Mouse (Mus musculus): ENCODE measurements around the gene St6galnac1. TPM values are rescaled to one million over a fixed set of nuclear protein-coding genes. Genes with fewer than 3 reads are reported as not detected.
A peak's percentile ranks its signal among the peaks of the same experiment; 100 is the strongest.
"Not testable (repeated sequence)": the region's sequence is repeated elsewhere in the genome, so short reads cannot be mapped to it uniquely, and the experiment has no call there.

The St6galnac1 gene
- polyA plus RNA-seq (2012; rRNA removed): 0.09 and 0.43 TPM in 2 replicates

GRCm38 (mm10) chr11:116775407-116775806, at the start of gene St6galnac1:
St6galnac1 (minus strand) TSS chr11:116775507.
- Histone ChIP-seq H3K27me3 (ENCODE audit: control insufficient read depth, insufficient read depth, low read length) (no peaks in the 10 kb centered on the region), H3K27ac (ENCODE audit: control insufficient read depth, insufficient read depth, low read depth, low read length) (no peak within 1 kb of the TSS), H3K36me3 (ENCODE audit: control insufficient read depth, insufficient read depth, low read length) (no peaks in the 10 kb centered on the region), H3K4me1 (ENCODE audit: control insufficient read depth, insufficient read depth, low read length) (no peaks in the 10 kb centered on the region), H3K4me3 (ENCODE audit: control insufficient read depth, low read depth, low read length) (no peak within 1 kb of the TSS)
- TF ChIP-seq CTCF (IDR thresholded peaks at IDR 0.05; ENCODE audit: control insufficient read depth, insufficient read depth, insufficient replicate concordance, low read depth, low read length) (no peak), POLR2A (IDR thresholded peaks at IDR 0.05; ENCODE audit: control insufficient read depth, low read depth, low read length) (no peak)

- H3K36me3 ChIP-seq (ENCODE audit: control insufficient read depth, insufficient read depth, low read length); H3K27ac ChIP-seq (ENCODE audit: control insufficient read depth, insufficient read depth, low read depth, low read length); H3K4me3 ChIP-seq (ENCODE audit: control insufficient read depth, low read depth, low read length); H3K27me3 ChIP-seq (ENCODE audit: control insufficient read depth, insufficient read depth, low read length): not testable (repeated sequence)
- peaks cover 15% of the 10 kb centered on the region for H3K4me1 ChIP-seq (ENCODE audit: control insufficient read depth, insufficient read depth, low read length)
Measured at GRCm38 (mm10) chr11:116823885-116824284, 48.6 kb upstream of the St6galnac1 start.

- Histone ChIP-seq H3K4me1 (ENCODE audit: control insufficient read depth, insufficient read depth, low read length) (peaks cover 12% of the 10 kb centered on the region), H3K27ac (ENCODE audit: control insufficient read depth, insufficient read depth, low read depth, low read length) (no peak overlapping the region), H3K36me3 (ENCODE audit: control insufficient read depth, insufficient read depth, low read length) (no peaks in the 10 kb centered on the region), H3K27me3 (ENCODE audit: control insufficient read depth, insufficient read depth, low read length) (no peaks in the 10 kb centered on the region), H3K4me3 (ENCODE audit: control insufficient read depth, low read depth, low read length) (no peak overlapping the region)
- TF ChIP-seq CTCF (IDR thresholded peaks at IDR 0.05; ENCODE audit: control insufficient read depth, insufficient read depth, insufficient replicate concordance, low read depth, low read length): no peak
- no peak for TF ChIP-seq POLR2A (IDR thresholded peaks at IDR 0.05; ENCODE audit: control insufficient read depth, low read depth, low read length)
Measured at GRCm38 (mm10) chr11:116823255-116823654, 47.9 kb upstream of the St6galnac1 start.

GRCm38 (mm10) chr11:116822626-116823025, 47.3 kb upstream of the St6galnac1 start:
- Histone ChIP-seq H3K27me3 (ENCODE audit: control insufficient read depth, insufficient read depth, low read length) (no peaks in the 10 kb centered on the region), H3K4me3 (ENCODE audit: control insufficient read depth, low read depth, low read length) (no peak overlapping the region), H3K36me3 (ENCODE audit: control insufficient read depth, insufficient read depth, low read length) (no peaks in the 10 kb centered on the region), H3K4me1 (ENCODE audit: control insufficient read depth, insufficient read depth, low read length) (peaks cover 8% of the 10 kb centered on the region), H3K27ac (ENCODE audit: control insufficient read depth, insufficient read depth, low read depth, low read length) (no peak overlapping the region)
- TF ChIP-seq POLR2A (IDR thresholded peaks at IDR 0.05; ENCODE audit: control insufficient read depth, low read depth, low read length): no peak
- TF ChIP-seq CTCF (IDR thresholded peaks at IDR 0.05; ENCODE audit: control insufficient read depth, insufficient read depth, insufficient replicate concordance, low read depth, low read length): no peak

- no peak overlapping the region for H3K4me3 ChIP-seq (ENCODE audit: control insufficient read depth, low read depth, low read length)
- H3K36me3 ChIP-seq (ENCODE audit: control insufficient read depth, insufficient read depth, low read length): no peaks in the 10 kb centered on the region
- peaks cover 4% of the 10 kb centered on the region; the same call in 1 of the 2 replicates for H3K4me1 ChIP-seq (ENCODE audit: control insufficient read depth, insufficient read depth, low read length)
- H3K27me3 ChIP-seq (ENCODE audit: control insufficient read depth, insufficient read depth, low read length): no peaks in the 10 kb centered on the region
- no peak overlapping the region; the same call in 1 of the 2 replicates for H3K27ac ChIP-seq (ENCODE audit: control insufficient read depth, insufficient read depth, low read depth, low read length)
- TF ChIP-seq POLR2A (IDR thresholded peaks at IDR 0.05; ENCODE audit: control insufficient read depth, low read depth, low read length): no peak
- no peak for TF ChIP-seq CTCF (IDR thresholded peaks at IDR 0.05; ENCODE audit: control insufficient read depth, insufficient read depth, insufficient replicate concordance, low read depth, low read length)
Measured at GRCm38 (mm10) chr11:116822215-116822614, 46.9 kb upstream of the St6galnac1 start.

- TF ChIP-seq CTCF (IDR thresholded peaks at IDR 0.05; ENCODE audit: control insufficient read depth, insufficient read depth, insufficient replicate concordance, low read depth, low read length) (no peak), POLR2A (IDR thresholded peaks at IDR 0.05; ENCODE audit: control insufficient read depth, low read depth, low read length) (no peak)
- no peaks in the 10 kb centered on the region for H3K36me3 ChIP-seq (ENCODE audit: control insufficient read depth, insufficient read depth, low read length)
- 0 out of 2 replicates have a peak overlapping the region, but pooled peaks have one; percentile 36 for H3K27ac ChIP-seq (ENCODE audit: control insufficient read depth, insufficient read depth, low read depth, low read length)
- no peaks in the 10 kb centered on the region for H3K27me3 ChIP-seq (ENCODE audit: control insufficient read depth, insufficient read depth, low read length)
- H3K4me1 ChIP-seq (ENCODE audit: control insufficient read depth, insufficient read depth, low read length): no peaks in the 10 kb centered on the region; the same call in 1 of the 2 replicates
- no peak overlapping the region for H3K4me3 ChIP-seq (ENCODE audit: control insufficient read depth, low read depth, low read length)
Measured at GRCm38 (mm10) chr11:116821057-116821940, 46.0 kb upstream of the St6galnac1 start.

- Histone ChIP-seq H3K4me1 (ENCODE audit: control insufficient read depth, insufficient read depth, low read length) (no peaks in the 10 kb centered on the region; the same call in 1 of the 2 replicates), H3K36me3 (ENCODE audit: control insufficient read depth, insufficient read depth, low read length) (no peaks in the 10 kb centered on the region), H3K27ac (ENCODE audit: control insufficient read depth, insufficient read depth, low read depth, low read length) (no peak overlapping the region), H3K4me3 (ENCODE audit: control insufficient read depth, low read depth, low read length) (no peak overlapping the region), H3K27me3 (ENCODE audit: control insufficient read depth, insufficient read depth, low read length) (no peaks in the 10 kb centered on the region)
- no peak for TF ChIP-seq CTCF (IDR thresholded peaks at IDR 0.05; ENCODE audit: control insufficient read depth, insufficient read depth, insufficient replicate concordance, low read depth, low read length)
- no peak for TF ChIP-seq POLR2A (IDR thresholded peaks at IDR 0.05; ENCODE audit: control insufficient read depth, low read depth, low read length)
Measured at GRCm38 (mm10) chr11:116819932-116820593, 44.8 kb upstream of the St6galnac1 start.
